In genomic region chr6:51454949-51455348, GRCm38 (mm10) we compare ENCODE assay signal across 16 mouse cellular contexts.
"Had no signal": no experiment of that assay in that cellular context is flagged by ENCODE, and none has a peak within 500 bp of the region (broad histone marks: within the 10 kb centered on the region; RNA-seq: fewer than 3 reads in every experiment).

No protein-coding gene starts in this region.

- H3K4me2 ChIP-seq: liver, embryonic 11.5 days; liver, embryonic 15.5 days; lung, embryonic 14.5 days; midbrain, embryonic 11.5 days; neural tube, embryonic 13.5 days; stomach, embryonic 15.5 days had no signal

- H3K4me1 ChIP-seq: stomach, embryonic 15.5 days had no signal

- H3K27me3 ChIP-seq: liver, embryonic 15.5 days; neural tube, embryonic 13.5 days; stomach, embryonic 15.5 days had no signal

- DNase-seq: kidney, adult 11 months; kidney, adult 9 months; kidney, postnatal 10 days; lung, embryonic 14.5 days; lung, postnatal 10 days; lung, postnatal 4 days; retina, postnatal 1 day; right cerebral cortex, postnatal 14 days; thymus, adult 2 months; thymus, postnatal 36 days had no signal

- H3K27ac ChIP-seq: left cerebral cortex, adult 2 months; liver, embryonic 15.5 days; neural tube, embryonic 13.5 days had no signal

- H3K4me3 ChIP-seq: left cerebral cortex, adult 2 months; liver, embryonic 15.5 days; neural tube, embryonic 13.5 days; stomach, embryonic 15.5 days had no signal

- H3K9ac ChIP-seq: liver, embryonic 15.5 days; lung, embryonic 14.5 days; neural tube, embryonic 13.5 days; stomach, embryonic 15.5 days had no signal

- H3K9me3 ChIP-seq: liver, embryonic 15.5 days; neural tube, embryonic 13.5 days; stomach, embryonic 15.5 days had no signal
